Mouse (Mus musculus): Measurements from ENCODE around the gene Dus3l.

- TF ChIP-seq HCFC1 (IDR thresholded peaks at IDR 0.05; ENCODE audit: borderline replicate concordance, insufficient read depth, low read length) (no peak), MAFK (IDR thresholded peaks at IDR 0.05; ENCODE audit: insufficient read depth, low read depth, low read length) (no peak), ZC3H11A (IDR thresholded peaks at IDR 0.05; ENCODE audit: borderline replicate concordance, low read depth, low read length) (no peak), ZNF384 (IDR thresholded peaks at IDR 0.05; ENCODE audit: low read depth, low read length) (no peak), CHD2 (IDR thresholded peaks at IDR 0.05; ENCODE audit: low read depth, low read length) (no peak)
Measured at GRCm38 (mm10) chr17:56765431-56765830, 874 bp downstream of the Dus3l start.

Measured in ES-E14 (cell line).